Mouse (Mus musculus) cerebellum, adult 2 months (tissue): Measurements from ENCODE around the gene Vgll4.

Experiments used
- CTCF ChIP-seq: fragments of 200-500 bp; IDR thresholded peaks from 2 replicates; pipeline ENCODE4 v1.5.1; 2011; ENCODE audit warnings: low read depth, mild to moderate bottlenecking, control low read depth, low read length, moderate library complexity, borderline replicate concordance; ENCODE audit not compliant: insufficient read depth
- POLR2A ChIP-seq: fragments of 200-500 bp; IDR thresholded peaks from 2 replicates; pipeline ENCODE4 v1.6.1; 2011; ENCODE audit warnings: low read length, control low read depth, borderline replicate concordance; ENCODE audit not compliant: insufficient read depth

DNA sequence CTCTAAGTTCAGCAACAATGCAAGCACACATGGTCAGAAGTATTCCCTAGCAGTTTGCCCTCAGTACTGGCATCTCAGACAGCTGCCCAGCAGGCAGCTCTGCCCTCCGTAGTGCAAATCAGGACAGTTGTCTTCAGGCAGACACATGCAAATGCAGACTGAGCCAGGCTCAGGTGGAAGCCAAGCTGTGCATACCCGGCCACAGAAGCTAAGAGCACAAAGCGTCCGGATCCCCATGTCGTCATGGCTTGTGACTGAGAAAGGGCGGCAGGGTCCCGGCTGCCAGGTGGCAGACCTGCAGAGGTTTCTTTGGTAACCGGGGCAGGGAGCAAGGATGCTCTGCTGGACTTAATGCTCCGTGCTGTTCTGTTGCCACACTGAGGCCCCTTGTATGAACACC lies 108.2 kb downstream of the Vgll4 start:
- TF ChIP-seq CTCF: no peak
- TF ChIP-seq POLR2A: no peak
